Mouse (Mus musculus): ENCODE data around the gene Gm10220.
"Not testable (repeated sequence)": the region's sequence is repeated elsewhere in the genome, so short reads cannot be mapped to it uniquely, and the experiment has no call there.

DNA sequence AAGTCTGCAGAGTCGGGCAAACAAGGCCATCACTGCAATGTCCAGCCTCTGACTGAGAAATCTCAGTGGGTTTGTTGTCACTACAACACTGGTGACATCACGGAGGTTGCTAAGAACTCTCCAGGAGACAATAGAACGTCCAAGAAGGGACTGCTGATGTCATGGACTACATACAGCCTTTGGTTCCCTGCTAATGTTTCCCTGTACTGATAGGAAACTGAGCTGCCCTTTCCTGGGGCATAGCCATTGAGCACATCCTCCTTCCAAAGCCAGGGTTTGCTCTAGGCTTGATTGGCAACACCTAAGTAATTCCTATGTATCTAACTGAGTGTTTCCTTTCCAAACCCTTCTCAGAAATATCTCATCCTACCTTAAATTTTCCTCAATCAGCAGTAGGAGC, at the start of gene Gm10220:
- not testable (repeated sequence) for TF ChIP-seq POLR2A (IDR thresholded peaks at IDR 0.05; ENCODE audit: insufficient read length, low read depth); CEBPB (IDR thresholded peaks at IDR 0.05; ENCODE audit: insufficient read depth, poor library complexity, severe bottlenecking); MYOG (IDR thresholded peaks at IDR 0.05; ENCODE audit: control insufficient read depth in 1 of 3, insufficient read depth in 1 of 3, insufficient read length in 2 of 3, low read depth in 2 of 3); MYOD1 (IDR thresholded peaks at IDR 0.05; ENCODE audit: control insufficient read depth in 1 of 3, insufficient read length in 2 of 3, low read depth in 2 of 3); MAX (IDR thresholded peaks at IDR 0.05; ENCODE audit: low read depth); USF1 (IDR thresholded peaks at IDR 0.05; ENCODE audit: low read depth); TCF12 (IDR thresholded peaks at IDR 0.05; ENCODE audit: insufficient read depth, poor library complexity, severe bottlenecking)
